In genomic region chr5:124506731-124507359, GRCm38 (mm10) we compare ENCODE assay signal across 11 mouse cellular contexts. TPM values are rescaled to one million over a fixed set of nuclear protein-coding genes. Genes with fewer than 3 reads are reported as not detected.
DNase-seq lines count a peak whose midpoint lies in the region; ATAC-seq lines count a peak whose summit lies in the region.
"Had no signal": no experiment of that assay in that cellular context is flagged by ENCODE, and none has a peak within 500 bp of the region (broad histone marks: within the 10 kb centered on the region; RNA-seq: fewer than 3 reads in every experiment).

No protein-coding gene starts in this region.

- WGBS in forebrain, embryonic 10.5 days = 86% methylated on average over 10 of the region's 10 CpGs

- no peak overlapping the region for H3K27ac ChIP-seq in forebrain, embryonic 10.5 days
- H3K27ac ChIP-seq: midbrain, embryonic 12.5 days had no signal

- peaks cover 17% of the 10 kb centered on the region for H3K27me3 ChIP-seq in megakaryocyte, embryonic 14.5 days (replicated peaks)
- no peaks in the 10 kb centered on the region for H3K27me3 ChIP-seq in forebrain, embryonic 10.5 days (ENCODE audit: poor library complexity, severe bottlenecking)
- H3K27me3 ChIP-seq: midbrain, embryonic 12.5 days had no signal

- DNase-seq in kidney, adult 9 months = peak; percentile 25
- no peak for DNase-seq in kidney, adult 8-10 months
- DNase-seq in Muller cell, postnatal 12 days (ENCODE audit: inconsistent ontology term) = peak; percentile 85
- peak; percentile 90 for DNase-seq in gastrocnemius, postnatal 25 days
- DNase-seq in forebrain, embryonic 10.5 days (ENCODE audit: extremely low spot score, low spot score) = no peak

- peaks cover 22% of the 10 kb centered on the region for H3K4me1 ChIP-seq in megakaryocyte, embryonic 14.5 days
- no peaks in the 10 kb centered on the region for H3K4me1 ChIP-seq in forebrain, embryonic 10.5 days
- H3K4me1 ChIP-seq: midbrain, embryonic 12.5 days had no signal

- peaks cover 9% of the 10 kb centered on the region for H3K36me3 ChIP-seq in megakaryocyte, embryonic 14.5 days (replicated peaks; ENCODE audit: low read length)
- peaks cover 95% of the 10 kb centered on the region for H3K36me3 ChIP-seq in forebrain, embryonic 10.5 days (replicated peaks)
- H3K36me3 ChIP-seq: G1E had no signal

- H3K4me3 ChIP-seq in megakaryocyte, embryonic 14.5 days (replicated peaks) = peak overlapping the region; percentile 44
- no peak overlapping the region for H3K4me3 ChIP-seq in forebrain, embryonic 10.5 days
- H3K4me3 ChIP-seq: erythroblast, embryonic 14.5 days; midbrain, embryonic 12.5 days had no signal

- no peak for ATAC-seq in inflammation-experienced regulatory T-cells, adult 6 months
- no peak for ATAC-seq in erythroblast, adult 5-6 weeks (replicated peaks; ENCODE audit: low FRiP score, poor library complexity, severe bottlenecking)

- no peaks in the 10 kb centered on the region for H3K9me3 ChIP-seq in megakaryocyte, embryonic 14.5 days
- H3K9me3 ChIP-seq in forebrain, embryonic 10.5 days = no peaks in the 10 kb centered on the region
- H3K9me3 ChIP-seq: G1E; midbrain, embryonic 12.5 days had no signal

RNA-seq across cellular contexts. Expression of gene Snrnp35, which starts 23.9 kb away (rescaled TPM):
- 10 to 100 TPM; 23.0 to 23.8 TPM for total RNA-seq in gastrocnemius, postnatal 25 days (2021)
- polyA plus RNA-seq in megakaryocyte, embryonic 14.5 days (2012; ENCODE audit: insufficient read depth, low replicate concordance) = 8.7 and 27.1 TPM in 2 replicates
- polyA plus RNA-seq in inflammation-experienced regulatory T-cells, adult 6 months (2017; shearing (Covaris generic)) = 10 to 100 TPM in 1 of 3 experiments, 1 to 10 TPM in 2; 6.5 to 12.1 (median 9.7) TPM
- 3.8 TPM in 1 of 2 replicates, not detected in the other for total RNA-seq in erythroblast, adult 5-6 weeks (2015; ENCODE audit: low replicate concordance)
- 6.0 and 6.8 TPM in 2 replicates for total RNA-seq in erythroblast, adult 5-6 weeks (2017; ENCODE audit: low replicate concordance)
- 35.8 and 37.2 TPM in 2 replicates for polyA plus RNA-seq in forebrain, embryonic 10.5 days (2016; fragmentation: Nextera tagmentation; extraction: Ambion mirVana)

RNA-seq across cellular contexts. Expression of gene Rilpl1, which starts 24.3 kb away (rescaled TPM):
- total RNA-seq in gastrocnemius, postnatal 25 days (2021) = 100 to 1,000 TPM; 121 to 144 TPM
- 0.75 and 11.4 TPM in 2 replicates for polyA plus RNA-seq in megakaryocyte, embryonic 14.5 days (2012; ENCODE audit: insufficient read depth, low replicate concordance)
- polyA plus RNA-seq in inflammation-experienced regulatory T-cells, adult 6 months (2017; shearing (Covaris generic)) = 1 to 10 TPM in 1 of 3 experiments, under 1 TPM in 2; 0.39 to 1.3 (median 0.91) TPM
- total RNA-seq in erythroblast, adult 5-6 weeks (2015; ENCODE audit: low replicate concordance) = not detected in 2 replicates
- total RNA-seq in erythroblast, adult 5-6 weeks (2017; ENCODE audit: low replicate concordance) = 1.1 and 1.6 TPM in 2 replicates
- 18.1 and 23.4 TPM in 2 replicates for polyA plus RNA-seq in forebrain, embryonic 10.5 days (2016; fragmentation: Nextera tagmentation; extraction: Ambion mirVana)

RNA-seq across cellular contexts. Expression of gene Rilpl2, which starts 28.7 kb away (rescaled TPM):
- total RNA-seq in gastrocnemius, postnatal 25 days (2021) = 1 to 10 TPM; 3.9 to 5.1 TPM
- polyA plus RNA-seq in megakaryocyte, embryonic 14.5 days (2012; ENCODE audit: insufficient read depth, low replicate concordance) = 26.5 and 65.3 TPM in 2 replicates
- 10 to 100 TPM; 56.2 to 88.3 (median 67.1) TPM for polyA plus RNA-seq in inflammation-experienced regulatory T-cells, adult 6 months (2017; shearing (Covaris generic))
- total RNA-seq in erythroblast, adult 5-6 weeks (2015; ENCODE audit: low replicate concordance) = 9.4 and 19.0 TPM in 2 replicates
- 13.1 and 13.4 TPM in 2 replicates for total RNA-seq in erythroblast, adult 5-6 weeks (2017; ENCODE audit: low replicate concordance)
- polyA plus RNA-seq in forebrain, embryonic 10.5 days (2016; fragmentation: Nextera tagmentation; extraction: Ambion mirVana) = 22.7 and 24.2 TPM in 2 replicates

RNA-seq across cellular contexts. Expression of gene Tmed2, which starts 33.6 kb away (rescaled TPM):
- 100 to 1,000 TPM; 145 to 151 TPM for total RNA-seq in gastrocnemius, postnatal 25 days (2021)
- polyA plus RNA-seq in megakaryocyte, embryonic 14.5 days (2012; ENCODE audit: insufficient read depth, low replicate concordance) = 72.2 and 125 TPM in 2 replicates
- polyA plus RNA-seq in inflammation-experienced regulatory T-cells, adult 6 months (2017; shearing (Covaris generic)) = 100 to 1,000 TPM in 1 of 3 experiments, 10 to 100 TPM in 2; 41.3 to 124 (median 59.1) TPM
- 187 and 211 TPM in 2 replicates for total RNA-seq in erythroblast, adult 5-6 weeks (2015; ENCODE audit: low replicate concordance)
- total RNA-seq in erythroblast, adult 5-6 weeks (2017; ENCODE audit: low replicate concordance) = 222 and 325 TPM in 2 replicates
- 474 and 480 TPM in 2 replicates for polyA plus RNA-seq in forebrain, embryonic 10.5 days (2016; fragmentation: Nextera tagmentation; extraction: Ambion mirVana)

RNA-seq across cellular contexts. Expression of gene Ddx55, which starts 45.8 kb away (rescaled TPM):
- total RNA-seq in gastrocnemius, postnatal 25 days (2021) = 1 to 10 TPM; 4.3 to 4.8 TPM
- polyA plus RNA-seq in megakaryocyte, embryonic 14.5 days (2012; ENCODE audit: insufficient read depth, low replicate concordance) = 4.6 and 7.1 TPM in 2 replicates
- polyA plus RNA-seq in inflammation-experienced regulatory T-cells, adult 6 months (2017; shearing (Covaris generic)) = 10 to 100 TPM; 14.7 to 22.6 (median 20.1) TPM
- total RNA-seq in erythroblast, adult 5-6 weeks (2015; ENCODE audit: low replicate concordance) = 0.38 and 2.9 TPM in 2 replicates
- 0.85 and 5.0 TPM in 2 replicates for total RNA-seq in erythroblast, adult 5-6 weeks (2017; ENCODE audit: low replicate concordance)
- 18.1 and 21.7 TPM in 2 replicates for polyA plus RNA-seq in forebrain, embryonic 10.5 days (2016; fragmentation: Nextera tagmentation; extraction: Ambion mirVana)

Comparison
In these comparisons a context has a peak if more than half of its experiments do, and no peak if none do; other contexts are left out.
1. DNase-seq: peak in kidney, adult 9 months (single experiment), Muller cell, postnatal 12 days (single experiment) and gastrocnemius, postnatal 25 days (single experiment); none in kidney, adult 8-10 months (0 of 2) and forebrain, embryonic 10.5 days (single experiment).